Mouse (Mus musculus) brain, embryonic 14.5 days (tissue): ENCODE results near the gene Pcif1. TPM values are rescaled to one million over a fixed set of nuclear protein-coding genes. Genes with fewer than 3 reads are reported as not detected.
A peak's percentile ranks its signal among the peaks of the same experiment; 100 is the strongest.

Experiments used
- DNase-seq: peaks from one replicate; pipeline ENCODE4 v3.0.0-alpha.2; 2011; ENCODE audit warnings: low read depth
- CTCF ChIP-seq: fragments of 200-500 bp; IDR thresholded peaks from 2 replicates; pipeline ENCODE4 v1.5.1; 2012; ENCODE audit warnings: inconsistent platforms, mild to moderate bottlenecking, moderate library complexity, borderline replicate concordance; ENCODE audit not compliant: insufficient read depth, insufficient read length; ENCODE audit errors: extremely low read depth
- POLR2A ChIP-seq: fragments of 200-500 bp; IDR thresholded peaks from 2 replicates; pipeline ENCODE4 v1.6.1; 2012; ENCODE audit warnings: mild to moderate bottlenecking, inconsistent platforms, borderline replicate concordance; ENCODE audit not compliant: poor library complexity, insufficient read depth, insufficient read length, severe bottlenecking; ENCODE audit errors: extremely low read depth
- polyA plus RNA-seq: library from polyadenylated mRNA; depleted of rRNA; stranded (reverse); fragments of >200 nt; gene quantifications from 2 replicates; pipeline ENCODE4 v1.2.3, GENCODE M21; 2012

Gene Pcif1
- polyA plus RNA-seq, 1 experiment = 55.5 TPM

DNA sequence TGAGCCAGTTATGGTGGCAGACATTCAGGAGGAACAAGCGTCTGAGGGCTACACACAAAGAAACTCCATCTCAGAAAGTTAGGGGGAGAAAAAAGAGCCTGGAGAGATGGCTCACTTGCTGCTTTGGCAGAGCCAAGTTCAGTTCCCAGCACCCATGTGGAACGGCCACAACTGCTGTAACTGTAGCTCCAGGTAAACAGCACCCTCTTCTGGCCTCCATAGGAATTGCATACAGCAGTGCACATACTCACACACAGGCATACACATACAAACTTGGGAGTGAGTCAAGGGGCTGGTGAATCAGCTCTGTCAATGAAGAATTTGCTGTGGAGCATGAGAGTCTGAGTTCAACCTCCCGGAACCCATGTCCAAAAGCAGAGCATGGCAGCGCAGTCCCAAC lies 27.0 kb downstream of the Pcif1 start:
- TF ChIP-seq CTCF = peak; percentile 39; the same call in 1 of the 2 replicates
- TF ChIP-seq POLR2A = no peak
- DNase-seq = no peak

- TF ChIP-seq CTCF = no peak
- DNase-seq = no peak
These were observed 28.4 kb downstream of the Pcif1 start for GRCm38 (mm10) chr2:164907511-164907910.

DNA sequence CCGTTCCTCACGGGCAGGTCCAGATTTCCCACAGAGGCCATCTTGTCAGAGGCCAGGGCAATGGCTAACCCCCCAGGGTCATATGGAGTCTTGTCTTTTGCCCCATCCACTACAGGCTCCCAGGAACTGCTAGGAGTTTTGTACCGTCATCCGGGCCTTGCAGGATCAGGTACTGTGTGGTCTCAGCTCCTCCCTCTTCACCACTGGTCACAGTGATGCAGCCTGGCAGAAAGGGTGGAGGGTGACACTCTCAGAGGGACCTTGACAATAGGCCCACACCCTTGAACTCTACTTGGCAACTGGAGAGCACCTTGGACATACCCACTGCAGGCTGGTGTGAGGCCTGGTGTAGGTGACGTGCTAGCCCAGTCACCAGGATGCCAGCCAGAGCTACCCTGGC lies 28.9 kb downstream of the Pcif1 start:
- DNase-seq = no peak
- TF ChIP-seq CTCF = no peak
- TF ChIP-seq POLR2A = no peak

- TF ChIP-seq POLR2A = no peak
- TF ChIP-seq CTCF = no peak
- no peak for DNase-seq
These were observed 30.0 kb downstream of the Pcif1 start for GRCm38 (mm10) chr2:164909100-164909499.

- no peak for DNase-seq
- TF ChIP-seq CTCF (peak; percentile 41; the same call in 1 of the 2 replicates), POLR2A (no peak)
These were observed 30.4 kb downstream of the Pcif1 start for GRCm38 (mm10) chr2:164909542-164909941.

GRCm38 (mm10) chr2:164910360-164911061 lies 31.4 kb downstream of the Pcif1 start:
- no peak for DNase-seq

GRCm38 (mm10) chr2:164911086-164912048 lies 32.3 kb downstream of the Pcif1 start, which contains the start of gene Zfp335:
TSS of gene Zfp335 (minus strand) at chr2:164911757.
- TF ChIP-seq CTCF = peak; percentile 49; the same call in 1 of the 2 replicates
- peak; percentile 78 for TF ChIP-seq POLR2A
- DNase-seq = peak; percentile 98

More at GRCm38 (mm10) chr2:164910360-164911061, 31.4 kb downstream of the Pcif1 start:
- no peak for TF ChIP-seq CTCF
- TF ChIP-seq POLR2A = no peak

DNA sequence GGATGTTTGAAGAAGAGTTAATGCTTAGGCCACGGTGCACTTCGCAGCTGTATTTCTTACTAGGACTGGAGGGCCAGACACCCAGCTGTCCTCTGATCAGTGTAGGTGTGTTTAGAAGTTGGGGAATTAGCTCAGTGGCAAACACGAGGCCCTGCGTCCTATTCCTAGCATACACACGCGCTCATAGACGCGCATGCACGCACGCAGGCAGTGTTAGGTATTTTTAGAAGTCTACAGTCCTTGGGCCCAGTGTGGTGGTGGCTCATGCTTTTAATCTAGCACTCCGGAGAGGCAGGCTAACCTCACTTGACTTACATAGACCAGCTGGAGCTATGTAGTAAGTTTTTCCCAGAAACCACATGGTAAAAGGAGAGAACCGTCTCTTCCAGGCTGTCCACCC lies 33.0 kb downstream of the Pcif1 start:
- DNase-seq = no peak
- no peak for TF ChIP-seq CTCF
- no peak for TF ChIP-seq POLR2A

DNA sequence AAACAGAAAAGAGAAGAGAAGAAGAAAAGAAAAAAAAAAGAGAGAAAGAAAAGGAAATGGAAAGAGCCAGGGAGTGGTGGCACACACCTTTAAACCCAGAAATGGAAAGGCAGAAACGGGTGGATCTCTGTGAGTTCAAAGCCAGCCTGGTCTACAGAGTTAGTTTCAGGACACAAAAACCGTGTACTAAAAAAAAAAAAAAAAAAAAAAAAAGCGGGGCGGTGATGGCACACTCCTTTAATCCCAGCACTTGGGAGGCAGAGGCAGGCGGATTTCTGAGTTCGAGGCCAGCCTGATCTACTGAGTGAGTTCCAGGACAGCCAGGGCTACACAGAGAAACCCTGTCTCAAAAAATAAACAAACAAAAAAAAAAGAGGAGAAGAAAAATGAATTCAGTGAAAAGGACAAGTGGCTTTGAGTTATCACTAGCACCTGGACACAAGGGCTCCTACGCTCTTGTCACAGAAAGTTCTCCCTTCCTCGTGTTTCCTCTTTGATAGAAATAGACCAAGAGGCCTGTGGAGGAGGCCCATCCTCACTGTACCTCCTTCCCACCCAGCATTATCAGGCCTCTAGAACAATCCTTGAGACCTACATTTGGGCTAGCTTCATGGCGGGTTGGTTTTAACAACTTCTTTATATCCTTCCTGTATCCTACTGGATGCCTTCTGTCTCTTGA lies 33.8 kb downstream of the Pcif1 start:
- TF ChIP-seq POLR2A (no peak), CTCF (no peak)
- DNase-seq = no peak

GRCm38 (mm10) chr2:164913428-164913786 lies 34.3 kb downstream of the Pcif1 start:
- TF ChIP-seq CTCF (no peak), POLR2A (no peak)
- DNase-seq = no peak

DNA sequence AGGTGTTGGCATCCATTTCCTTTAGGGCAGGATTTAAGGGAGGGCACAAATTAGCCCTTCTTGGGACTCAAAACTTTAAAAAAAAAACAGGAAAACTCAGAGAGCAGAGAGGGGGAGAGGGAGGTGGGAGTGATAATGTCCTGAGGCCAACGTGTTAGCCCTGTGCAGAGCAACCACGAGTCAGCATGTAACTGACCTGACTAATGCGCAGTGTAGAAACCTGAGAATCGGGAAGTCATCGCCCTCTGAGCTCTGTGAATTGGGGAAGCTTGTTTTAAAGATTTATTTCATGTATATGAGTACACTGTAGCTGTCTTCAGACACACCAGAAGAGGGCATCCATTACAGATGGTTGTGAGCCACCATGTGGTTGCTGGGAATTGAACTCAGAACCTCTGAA lies 37.7 kb downstream of the Pcif1 start:
- no peak for TF ChIP-seq POLR2A
- TF ChIP-seq CTCF = no peak
- no peak for DNase-seq
